Mouse (Mus musculus): ENCODE data around the gene Cnnm1.

Cnnm1 gene

DNA sequence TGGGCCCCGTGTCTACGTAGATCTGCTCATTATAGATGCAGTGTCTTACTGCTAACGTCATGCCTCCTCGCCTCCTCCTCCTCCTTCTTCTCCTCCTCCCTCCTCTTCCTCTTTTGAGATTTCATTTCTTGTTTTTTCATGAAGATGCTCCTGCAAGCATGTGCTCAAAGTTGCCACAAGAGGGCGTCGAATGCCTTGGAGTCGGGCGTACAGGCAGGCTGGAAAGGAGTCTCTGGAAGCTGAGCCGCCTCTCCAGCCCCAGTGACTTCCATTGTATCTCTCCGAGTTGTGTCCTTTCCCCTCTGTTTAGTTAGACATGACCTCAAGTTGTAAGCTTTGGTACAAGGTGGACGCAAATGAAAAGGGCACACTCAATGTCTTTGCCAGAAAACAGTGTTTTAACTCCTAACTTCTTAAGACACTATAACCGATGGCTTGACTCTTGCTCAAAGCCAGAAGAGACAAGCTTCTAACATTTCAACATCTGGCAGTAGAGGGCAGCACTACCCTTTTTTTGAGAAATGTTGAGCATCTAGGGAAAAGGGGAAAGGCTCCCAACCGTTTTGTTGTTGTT, 90.0 kb downstream of the Cnnm1 start:
- intact Hi-C loops (cut with DNase I), result loop anchor here (2.0 to 5.0 kb wide), 3 partner anchors 33 to 95 kb away; no protein-coding TSS in a partner anchor

DNA sequence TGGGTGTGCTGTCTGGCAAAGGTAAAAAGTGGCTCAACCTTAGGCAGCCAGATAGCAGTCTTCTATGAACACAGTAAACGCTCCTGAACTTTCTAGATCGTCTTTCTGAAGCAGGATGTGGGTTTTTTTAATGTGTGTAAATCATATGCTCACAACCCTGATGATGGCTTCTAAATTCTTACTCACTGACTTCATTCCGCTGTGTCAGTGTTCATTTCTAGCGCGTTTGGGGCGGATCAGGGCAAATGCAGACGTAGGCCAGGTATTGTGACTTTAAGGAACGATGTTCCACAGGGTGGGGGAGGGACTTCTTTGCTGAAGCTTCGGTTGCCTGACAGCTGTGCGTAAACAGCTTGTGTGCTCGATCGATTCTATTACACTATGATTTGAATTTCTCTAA, 90.7 kb downstream of the Cnnm1 start:
- intact Hi-C loops (cut with DNase I), result loop anchor here (2.0 to 5.0 kb wide), 3 partner anchors 34 to 94 kb away; no protein-coding TSS in a partner anchor

DNA sequence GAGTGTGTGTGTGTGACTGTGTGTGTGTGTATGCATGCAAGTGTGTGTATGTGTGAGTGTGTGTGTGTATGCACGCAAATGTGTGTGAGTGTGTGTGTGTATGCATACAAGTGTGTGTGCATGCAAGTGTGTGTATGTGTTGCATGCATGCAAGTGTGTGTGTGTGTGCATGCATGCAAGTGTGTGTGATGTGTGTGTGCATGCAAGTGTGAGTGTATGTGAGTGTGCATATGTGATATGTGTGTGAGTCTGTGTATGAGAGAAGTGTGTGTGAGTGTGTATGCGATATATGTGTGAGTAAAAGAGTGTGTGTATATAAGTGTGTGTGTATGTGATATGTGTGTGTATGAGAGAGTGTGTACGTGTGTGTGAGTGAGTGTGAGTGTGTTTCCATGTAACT, 95.1 kb downstream of the Cnnm1 start:
- intact Hi-C loops (cut with DNase I), result no loop called here

DNA sequence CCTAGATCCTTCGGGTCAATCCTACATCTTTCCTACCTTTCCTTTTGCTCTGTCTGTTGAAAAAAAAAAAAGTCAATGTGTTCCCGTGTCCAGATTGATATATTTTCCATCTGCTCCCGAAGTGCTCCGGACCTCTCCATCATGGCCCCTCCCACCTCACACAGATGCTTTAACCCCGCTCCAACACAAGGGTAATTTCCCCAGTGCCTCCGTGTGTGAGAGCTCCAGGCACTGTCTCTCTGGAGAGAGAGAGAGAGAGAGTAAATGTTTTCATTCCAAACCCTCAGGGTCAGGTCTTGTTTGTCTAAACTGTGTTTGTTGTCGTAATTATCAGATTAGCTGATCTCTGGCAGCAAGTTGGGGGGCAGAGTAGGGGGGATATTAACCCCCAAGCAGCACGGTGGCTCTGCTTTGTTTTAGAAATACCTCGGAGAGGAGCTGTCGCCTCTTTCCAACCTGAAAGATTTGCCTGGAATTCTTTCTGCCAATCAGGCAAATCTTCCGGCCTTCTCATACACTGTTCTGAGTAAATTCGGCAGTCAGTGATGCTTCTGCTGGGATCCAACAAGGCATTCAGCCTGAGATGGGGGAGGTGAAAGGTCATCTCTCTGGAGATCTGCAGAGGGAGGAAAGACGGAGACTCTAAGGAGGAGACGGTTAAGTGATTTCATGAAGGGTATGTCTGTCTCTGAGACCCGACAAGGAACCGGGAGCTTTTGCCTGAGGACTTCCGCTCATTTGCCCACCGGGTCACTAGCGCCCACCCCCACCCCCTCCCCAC, 106.3 kb downstream of the Cnnm1 start:
- intact Hi-C loops (cut with DNase I), result no loop called here
